Mouse (Mus musculus) spleen, embryonic (tissue): ENCODE data around the gene 4632433K11Rik.

Experiments
- CTCF ChIA-PET: fragments of 350-600 bp; sonication (Branson Sonifier 250); formaldehyde crosslinking; loops from one replicate; lab custom pipeline; 2022; lab: Charles Lee

4632433K11Rik gene

GRCm38 (mm10) chr7:5019576-5019975 lies 14.3 kb upstream of the 4632433K11Rik start:
- CTCF ChIA-PET, result interaction anchor here (0.7 to 1.2 kb wide), 3 partner anchors 32 to 1374 kb away, joined by 3 to 11 read pairs (median 4); partner anchors contain the start of genes Cnot3 and Zfp580

GRCm38 (mm10) chr7:5020000-5020681 lies 13.8 kb upstream of the 4632433K11Rik start, which contains the start of the genes Zfp865 and Ccdc106:
Gene Zfp865, plus strand, starts transcription at chr7:5020376.
Gene Ccdc106, plus strand, starts transcription at chr7:5020553.
- CTCF ChIA-PET, result interaction anchor here (0.7 to 1.2 kb wide), 3 partner anchors 31 to 1375 kb away, joined by 3 to 11 read pairs (median 4); partner anchors contain the start of genes Cnot3 and Zfp580

GRCm38 (mm10) chr7:5020685-5021084 lies 13.2 kb upstream of the 4632433K11Rik start:
- CTCF ChIA-PET, result no interaction called here

- CTCF ChIA-PET, result no interaction called here
Observed at GRCm38 (mm10) chr7:5021197-5021596, 12.7 kb upstream of the 4632433K11Rik start.

DNA sequence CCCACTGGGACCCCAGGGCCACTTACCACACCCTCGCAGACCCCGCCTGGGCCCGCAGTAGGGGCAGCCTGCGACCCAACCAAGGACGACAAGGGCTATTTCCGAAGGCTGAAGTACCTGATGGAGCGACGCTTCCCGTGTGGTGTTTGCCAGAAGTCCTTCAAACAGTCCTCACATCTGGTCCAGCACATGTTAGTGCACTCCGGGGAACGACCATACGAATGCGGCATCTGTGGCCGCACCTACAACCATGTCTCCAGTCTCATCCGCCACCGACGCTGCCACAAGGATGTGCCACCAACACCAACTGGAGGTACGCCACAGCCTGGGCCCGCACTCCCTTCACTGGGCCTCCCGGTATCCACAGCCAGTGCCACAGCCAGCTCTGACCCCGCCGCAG lies 4.4 kb upstream of the 4632433K11Rik start:
- CTCF ChIA-PET, result no interaction called here

DNA sequence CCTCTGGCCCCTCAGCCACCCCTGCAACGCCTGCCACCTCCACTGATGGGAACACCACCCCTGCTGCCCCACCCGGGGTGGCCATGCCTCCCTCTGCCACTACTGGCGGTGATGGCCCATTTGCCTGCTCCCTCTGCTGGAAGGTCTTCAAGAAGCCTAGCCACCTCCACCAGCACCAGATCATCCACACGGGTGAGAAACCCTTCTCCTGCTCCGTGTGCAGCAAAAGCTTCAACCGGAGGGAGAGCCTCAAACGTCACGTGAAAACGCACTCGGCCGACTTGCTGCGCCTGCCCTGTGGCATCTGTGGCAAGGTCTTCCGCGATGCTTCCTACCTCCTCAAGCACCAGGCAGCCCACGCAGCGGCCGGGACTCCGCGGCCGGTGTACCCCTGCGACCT lies 4.0 kb upstream of the 4632433K11Rik start:
- CTCF ChIA-PET, result no interaction called here

DNA sequence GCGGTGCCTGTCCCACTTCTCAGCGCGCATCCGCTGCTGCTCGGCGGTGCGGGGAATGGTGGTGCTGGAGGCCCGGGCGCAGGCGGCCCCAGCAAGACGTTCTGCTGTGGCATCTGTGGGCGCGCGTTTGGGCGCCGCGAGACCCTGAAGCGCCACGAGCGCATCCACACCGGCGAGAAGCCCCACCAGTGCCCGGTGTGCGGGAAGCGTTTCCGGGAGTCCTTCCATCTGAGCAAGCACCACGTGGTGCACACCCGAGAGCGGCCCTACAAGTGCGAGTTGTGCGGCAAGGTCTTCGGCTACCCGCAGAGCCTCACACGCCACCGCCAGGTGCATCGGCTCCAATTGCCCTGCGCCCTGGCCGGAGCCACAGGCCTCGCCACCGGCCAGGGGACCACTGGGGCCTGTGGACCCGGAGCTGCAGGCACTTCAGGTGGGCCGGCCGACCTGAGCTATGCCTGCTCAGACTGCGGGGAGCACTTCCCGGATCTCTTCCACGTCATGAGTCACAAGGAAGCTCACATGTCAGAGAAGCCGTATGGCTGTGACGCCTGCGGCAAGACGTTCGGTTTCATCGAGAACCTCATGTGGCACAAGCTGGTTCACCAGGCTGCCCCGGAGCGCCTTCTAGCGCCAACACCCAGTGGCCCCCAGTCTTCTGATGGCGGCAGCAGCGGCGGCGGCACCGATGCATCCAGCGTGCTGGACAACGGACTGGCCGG lies 3.2 kb upstream of the 4632433K11Rik start:
- CTCF ChIA-PET, result no interaction called here

- CTCF ChIA-PET, result no interaction called here
Observed at GRCm38 (mm10) chr7:5031496-5031895, 2.4 kb upstream of the 4632433K11Rik start.

DNA sequence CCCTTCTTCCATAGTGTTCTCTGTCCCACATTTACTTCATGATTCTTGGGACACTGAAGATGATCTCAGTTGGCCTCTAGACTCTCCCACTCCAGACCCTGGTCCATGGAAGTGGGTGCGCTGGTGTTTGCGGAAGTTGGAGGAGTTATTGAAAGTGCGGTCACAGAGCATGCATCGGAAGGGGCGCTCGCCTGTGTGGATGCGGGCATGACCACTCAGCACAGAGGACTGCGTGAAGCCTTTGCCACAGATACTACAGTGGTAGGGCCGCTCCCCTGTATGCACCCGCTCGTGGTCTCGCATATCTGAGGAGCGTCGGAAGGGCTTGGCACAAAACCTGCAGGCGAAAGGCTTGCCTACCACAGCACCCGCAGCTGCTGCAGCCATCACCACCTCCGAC lies 1.7 kb downstream of the 4632433K11Rik start:
- CTCF ChIA-PET, result no interaction called here

GRCm38 (mm10) chr7:5036136-5036535 lies 2.2 kb downstream of the 4632433K11Rik start:
- CTCF ChIA-PET, result no interaction called here

DNA sequence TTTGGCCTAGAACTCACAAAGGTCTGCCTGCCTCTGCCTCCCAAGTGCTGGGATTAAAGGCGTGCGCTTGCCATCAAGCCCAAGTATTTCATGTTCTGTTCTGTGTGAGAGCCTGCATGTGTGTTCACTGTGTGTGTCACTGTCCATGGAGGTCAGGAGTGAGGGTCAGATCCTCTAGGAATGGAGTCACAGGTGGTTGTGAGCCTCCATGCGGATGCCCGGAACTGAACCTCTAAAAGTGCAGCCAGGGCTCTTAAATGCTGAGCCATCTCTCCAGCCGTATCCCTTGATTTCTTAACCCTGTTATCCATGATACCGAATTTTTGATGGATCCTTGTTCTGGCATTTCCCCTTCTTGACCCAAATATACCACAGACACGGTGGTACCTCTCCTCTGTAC lies 3.1 kb downstream of the 4632433K11Rik start:
- CTCF ChIA-PET, result interaction anchor here (0.6 kb wide), 1 partner anchor 916 kb away, joined by 4 read pairs; no protein-coding TSS in a partner anchor

DNA sequence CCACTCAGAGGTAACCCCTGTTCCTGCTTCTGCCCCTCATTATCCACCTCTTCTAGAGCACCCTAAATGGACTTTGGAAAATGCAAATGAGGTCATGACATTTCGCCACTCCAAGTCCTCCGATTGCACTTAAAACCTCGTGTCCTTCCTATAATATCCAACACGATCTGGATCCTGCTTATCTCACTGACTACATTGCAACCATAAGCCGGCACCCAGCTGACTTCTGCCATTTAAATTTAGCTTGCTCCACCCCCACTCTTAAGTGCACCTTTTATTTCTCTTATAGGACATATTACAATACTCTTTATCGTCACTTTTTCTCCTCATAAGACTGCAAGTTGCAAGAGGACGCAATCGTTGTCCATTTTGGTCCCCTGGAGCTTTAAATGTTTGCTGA lies 3.5 kb downstream of the 4632433K11Rik start:
- CTCF ChIA-PET, result interaction anchor here (0.6 to 1.3 kb wide), 2 partner anchors 22 to 917 kb away, joined by 3 to 4 read pairs; no protein-coding TSS in a partner anchor

- CTCF ChIA-PET, result interaction anchor here (1.3 kb wide), 1 partner anchor 21 kb away, joined by 3 read pairs; no protein-coding TSS in a partner anchor
Observed at GRCm38 (mm10) chr7:5038109-5038732, 4.3 kb downstream of the 4632433K11Rik start, which contains the start of gene Zfp784. Gene Zfp784, minus strand, starts transcription at chr7:5038446.

DNA sequence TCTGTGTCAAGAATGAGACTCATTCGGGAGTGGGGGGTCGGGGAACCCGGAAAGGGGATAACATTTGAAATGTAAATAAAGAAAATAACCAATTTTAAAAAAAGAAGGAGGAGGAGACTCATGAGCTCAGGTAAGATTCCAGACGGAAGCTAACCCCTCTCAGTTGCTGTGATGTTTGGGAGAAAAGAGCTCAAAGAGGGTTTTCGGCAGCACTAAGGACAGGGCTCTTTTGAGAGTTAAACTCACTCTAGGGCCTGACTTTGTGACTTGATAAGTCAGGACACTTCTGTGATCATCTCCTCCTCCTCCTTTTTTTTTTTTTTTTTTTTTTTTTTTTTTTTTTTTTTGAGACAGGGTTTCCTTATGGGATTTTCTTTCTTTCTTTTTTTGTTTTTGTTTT lies 5.0 kb downstream of the 4632433K11Rik start:
- CTCF ChIA-PET, result no interaction called here

DNA sequence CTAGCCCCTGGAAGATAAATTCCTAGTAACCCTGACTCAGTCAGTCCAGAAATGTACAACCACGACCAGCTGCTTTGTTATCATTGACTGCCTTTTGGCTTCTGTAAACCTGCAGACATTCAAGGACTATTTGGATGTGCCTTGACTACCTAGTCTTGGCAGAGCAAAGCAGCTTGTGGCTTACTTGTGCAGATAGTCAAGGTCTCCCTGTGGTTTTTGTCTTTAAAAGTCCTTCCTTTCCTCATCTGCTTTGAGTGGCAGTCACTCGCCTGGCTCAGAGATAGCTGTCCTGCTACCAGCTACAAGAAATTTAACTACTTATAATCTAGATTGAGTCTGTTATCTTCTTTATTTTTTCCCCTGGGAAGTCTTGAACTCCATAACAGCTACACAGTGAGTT lies 11.1 kb downstream of the 4632433K11Rik start:
- CTCF ChIA-PET, result no interaction called here

DNA sequence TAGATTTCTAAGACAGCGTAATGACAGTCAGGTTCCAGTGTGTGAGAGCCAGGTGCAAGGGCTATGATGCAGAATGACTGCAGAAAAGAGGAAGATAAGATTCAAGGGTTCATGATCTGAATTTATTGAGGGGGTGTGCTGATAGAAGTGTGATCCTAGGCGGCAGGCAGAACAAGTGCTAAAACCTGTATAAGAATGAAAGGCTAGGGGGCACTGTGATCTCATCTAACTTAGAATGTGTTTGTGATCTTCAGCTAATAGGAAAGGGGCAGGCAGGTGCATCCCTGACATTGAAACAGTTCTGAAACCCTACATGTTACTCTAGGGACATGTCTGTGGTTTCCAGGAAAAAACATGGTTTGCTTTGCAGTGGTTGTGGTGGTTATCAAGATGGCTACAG lies 12.2 kb downstream of the 4632433K11Rik start:
- CTCF ChIA-PET, result interaction anchor here (1.3 to 1.6 kb wide), 2 partner anchors 30 to 46 kb away, joined by 3 to 8 read pairs; no protein-coding TSS in a partner anchor

DNA sequence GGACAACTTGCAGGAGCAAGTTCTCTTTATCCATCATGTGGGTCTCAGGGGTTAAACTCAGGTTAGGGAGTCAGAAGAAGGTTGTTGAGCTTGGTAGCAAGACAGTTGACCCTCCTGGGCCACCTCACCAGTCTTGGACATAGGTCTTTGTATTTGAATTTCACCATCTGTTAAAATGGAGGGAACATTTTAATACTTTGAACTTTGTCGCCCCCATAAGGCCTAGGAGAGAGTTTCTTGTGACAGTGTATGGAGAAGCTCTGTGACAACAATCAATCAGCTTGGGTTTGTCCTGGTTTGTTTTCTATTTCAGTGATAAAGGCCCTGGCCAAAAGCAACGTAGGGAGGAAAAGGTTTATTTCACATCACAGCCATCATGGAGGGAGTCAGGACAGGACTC lies 13.4 kb downstream of the 4632433K11Rik start:
- CTCF ChIA-PET, result interaction anchor here (0.5 to 1.6 kb wide), 4 partner anchors 31 to 106 kb away, joined by 3 to 8 read pairs (median 3); no protein-coding TSS in a partner anchor

DNA sequence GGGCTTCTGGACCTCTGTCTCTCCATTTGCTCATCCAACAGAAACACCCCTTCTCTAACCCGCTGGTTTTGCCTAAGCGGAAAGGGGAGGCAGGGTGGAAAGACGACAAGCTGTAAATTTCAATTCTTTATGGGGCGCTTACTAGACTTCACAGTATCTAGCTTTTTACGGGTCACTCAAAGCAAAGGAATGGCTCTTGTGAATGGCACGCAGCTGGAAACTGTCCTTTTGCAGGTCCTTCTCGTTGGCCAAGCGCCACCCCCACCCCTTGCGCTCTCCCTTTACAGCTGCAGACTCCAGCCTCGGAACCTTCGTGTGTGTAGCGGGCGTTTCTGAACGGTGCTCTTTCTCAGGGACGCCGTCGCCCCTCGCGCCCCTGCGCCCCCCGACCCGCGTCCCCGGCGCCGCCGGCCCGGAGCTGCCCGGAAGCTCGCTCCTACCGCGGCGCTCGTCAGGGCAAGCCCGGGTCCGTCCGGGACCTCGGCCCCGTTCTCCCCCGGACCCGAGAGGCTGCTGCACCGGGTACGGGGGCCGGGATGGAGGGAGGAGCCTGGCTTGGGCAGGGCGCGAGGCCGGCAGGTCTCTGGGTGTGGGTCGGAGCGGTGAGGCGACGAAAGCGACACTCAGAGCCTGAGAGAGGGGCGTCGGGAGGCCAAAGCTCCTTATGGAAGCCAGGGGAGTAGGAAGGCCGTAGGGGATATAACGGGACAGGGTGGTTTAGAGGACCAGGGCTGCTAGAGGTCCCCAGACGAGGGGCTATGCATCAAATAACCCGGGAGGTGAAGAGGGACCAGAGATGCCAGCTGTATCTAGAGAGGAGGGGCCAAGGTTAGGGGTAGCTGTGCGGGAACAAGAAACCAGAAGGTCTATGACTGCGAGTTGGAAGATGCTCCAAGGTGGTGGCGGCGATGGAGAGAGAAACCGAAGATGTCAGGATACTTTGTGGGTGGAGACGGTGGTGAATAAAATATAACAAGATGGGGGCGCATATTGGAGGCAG lies 17.6 kb downstream of the 4632433K11Rik start, which contains the start of gene Zfp580:
Gene Zfp580 (plus strand): TSS at position 346 of the 1,000 bp plus-strand sequence.
- CTCF ChIA-PET, result interaction anchor here (0.6 to 1.8 kb wide), 4 partner anchors 8 to 37 kb away, joined by 3 to 4 read pairs (median 4); partner anchors contain the start of genes Fiz1 and Zfp865

GRCm38 (mm10) chr7:5052438-5052837 lies 18.5 kb downstream of the 4632433K11Rik start:
- CTCF ChIA-PET, result interaction anchor here (0.7 to 0.8 kb wide), 2 partner anchors 12 to 47 kb away, joined by 3 read pairs; no protein-coding TSS in a partner anchor

DNA sequence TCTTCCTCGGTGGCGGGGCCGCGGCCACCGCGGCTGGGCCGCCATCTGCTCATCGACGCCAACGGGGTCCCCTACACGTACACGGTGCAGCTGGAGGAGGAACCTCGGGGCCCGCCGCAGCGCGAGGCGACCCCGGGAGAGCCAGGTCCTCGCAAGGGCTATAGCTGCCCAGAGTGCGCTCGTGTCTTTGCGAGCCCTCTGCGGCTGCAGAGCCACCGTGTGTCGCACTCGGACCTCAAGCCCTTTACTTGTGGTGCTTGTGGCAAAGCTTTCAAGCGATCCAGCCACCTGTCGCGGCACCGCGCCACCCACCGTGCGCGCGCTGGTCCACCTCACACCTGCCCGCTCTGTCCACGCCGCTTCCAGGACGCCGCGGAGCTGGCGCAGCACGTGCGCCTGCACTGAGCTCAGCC lies 19.0 kb downstream of the 4632433K11Rik start:
- CTCF ChIA-PET, result interaction anchor here (0.7 kb wide), 1 partner anchor 48 kb away, joined by 3 read pairs; no protein-coding TSS in a partner anchor
